Mouse (Mus musculus) testis, adult 2 months (tissue): ENCODE data around the gene Cipc.

Experiments used
- CTCF ChIP-seq: fragments of 200-500 bp; IDR thresholded peaks from 2 replicates; pipeline ENCODE4 v1.5.1; 2012; ENCODE audit warnings: low read depth, mild to moderate bottlenecking, inconsistent platforms, low read length, moderate library complexity; ENCODE audit not compliant: control insufficient read depth, insufficient read depth, insufficient replicate concordance
- POLR2A ChIP-seq: fragments of 200-500 bp; IDR thresholded peaks from 2 replicates; pipeline ENCODE4 v1.6.1; 2012; ENCODE audit warnings: low read depth, mild to moderate bottlenecking, inconsistent platforms, low read length, moderate library complexity; ENCODE audit not compliant: control insufficient read depth

- TF ChIP-seq POLR2A (no peak), CTCF (no peak)
These were observed 32.1 kb upstream of the Cipc start for GRCm38 (mm10) chr12:86914756-86915155.
